Mouse (Mus musculus) kidney, embryonic 16.5 days (tissue): ENCODE measurements around the gene Olfr370. TPM values are rescaled to one million over a fixed set of nuclear protein-coding genes. Genes with fewer than 3 reads are reported as not detected.
"Not testable (repeated sequence)": the region's sequence is repeated elsewhere in the genome, so short reads cannot be mapped to it uniquely, and the experiment has no call there.

Experiments
- ATAC-seq: fragments of 200-750 bp; cut with Nextera tagmentation; 2 replicates; pipeline ENCODE4 v1.8.0; 2017; ENCODE audit warnings: moderate TSS enrichment; ENCODE audit not compliant: low FRiP score, low TSS enrichment
- H3K27ac ChIP-seq: fragments of 300-500 bp; sonication (generic); 2 replicates; pipeline ENCODE4 v1.5.1; 2014; ENCODE audit warnings: low read length
- H3K27me3 ChIP-seq: fragments of 300-500 bp; sonication (generic); 2 replicates; pipeline ENCODE4 v1.6.1; 2014; ENCODE audit warnings: low read length, control low read depth, mixed read lengths; ENCODE audit not compliant: insufficient read depth
- H3K36me3 ChIP-seq: fragments of 300-500 bp; sonication (generic); 2 replicates; pipeline ENCODE4 v1.6.1; 2014; ENCODE audit warnings: low read length, control low read depth, mixed read lengths; ENCODE audit not compliant: insufficient read depth
- H3K4me1 ChIP-seq: fragments of 300-500 bp; sonication (generic); 2 replicates; pipeline ENCODE4 v1.6.1; 2014; ENCODE audit warnings: low read length, control low read depth, mixed read lengths; ENCODE audit not compliant: insufficient read depth
- H3K4me2 ChIP-seq: fragments of 300-500 bp; sonication (generic); replicated peaks from 2 replicates; pipeline ENCODE4 v1.6.1; 2014; ENCODE audit warnings: low read depth, low read length
- H3K4me3 ChIP-seq: fragments of 300-500 bp; sonication (generic); 2 replicates; pipeline ENCODE4 v1.5.1; 2014; ENCODE audit warnings: mild to moderate bottlenecking, low read length
- H3K9ac ChIP-seq: fragments of 300-500 bp; sonication (generic); replicated peaks from 2 replicates; pipeline ENCODE4 v1.6.1; 2014; ENCODE audit warnings: low read length
- H3K9me3 ChIP-seq: fragments of 300-500 bp; sonication (generic); 2 replicates; pipeline ENCODE4 v1.6.1; 2016; ENCODE audit warnings: low read length, control low read depth
- WGBS: fragments of 180-500 bp; shearing (Covaris S2); extraction: QIAGEN DNeasy Blood & Tissue Kit; methylation state at CpG from one replicate; pipeline ENCODE4 v1.1.7; 2014; 5-methylcytosine and 5-hydroxymethylcytosine counted together
- polyA plus RNA-seq: library from polyadenylated mRNA; unstranded; fragments of >200 nt; fragmentation: Nextera tagmentation; extraction: Ambion mirVana; gene quantifications from 2 replicates; pipeline ENCODE4 v1.2.1, GENCODE M21; 2015

Olfr370 gene
- polyA plus RNA-seq, 1 experiment from 2014 or later, result not detected

GRCm38 (mm10) chr8:83567668-83568067 lies 32.1 kb downstream of the Olfr370 start:
- no peak for ATAC-seq
- Histone ChIP-seq H3K36me3 (peaks cover 32% of the 10 kb centered on the region), H3K27me3 (no peaks in the 10 kb centered on the region), H3K9me3 (no peaks in the 10 kb centered on the region), H3K4me1 (peaks cover 18% of the 10 kb centered on the region), H3K9ac (peak overlapping the region; percentile 81), H3K4me3 (peak overlapping the region; percentile 74), H3K4me2 (peak overlapping the region; percentile 85), H3K27ac (no peak overlapping the region)
- WGBS, result 40% methylated on average over 3 of the region's 3 CpGs

GRCm38 (mm10) chr8:83568128-83568527 lies 32.5 kb downstream of the Olfr370 start:
- Histone ChIP-seq H3K4me2 (0 out of 2 replicates have a peak overlapping the region, but pooled peaks have one; percentile 85), H3K4me3 (no peak overlapping the region), H3K27me3 (no peaks in the 10 kb centered on the region), H3K9ac (no peak overlapping the region), H3K4me1 (peaks cover 18% of the 10 kb centered on the region), H3K9me3 (no peaks in the 10 kb centered on the region), H3K27ac (no peak overlapping the region), H3K36me3 (peaks cover 36% of the 10 kb centered on the region)
- 55% methylated on average over 5 of the region's 5 CpGs for WGBS
- ATAC-seq, result no peak

GRCm38 (mm10) chr8:83568755-83569154 lies 33.2 kb downstream of the Olfr370 start:
- Histone ChIP-seq H3K9me3 (no peaks in the 10 kb centered on the region), H3K4me1 (peaks cover 19% of the 10 kb centered on the region), H3K27ac (peak overlapping the region; percentile 7; the same call in 1 of the 2 replicates), H3K4me2 (no peak overlapping the region), H3K9ac (no peak overlapping the region), H3K27me3 (no peaks in the 10 kb centered on the region), H3K36me3 (peaks cover 39% of the 10 kb centered on the region), H3K4me3 (no peak overlapping the region)
- ATAC-seq, result no peak
- 76% methylated on average over 5 of the region's 5 CpGs for whole genome bisulfite sequencing

- ATAC-seq, result no peak
- H3K27ac ChIP-seq, result no peak overlapping the region
- H3K4me1 ChIP-seq, result peaks cover 23% of the 10 kb centered on the region
- no peaks in the 10 kb centered on the region for H3K9me3 ChIP-seq
- no peak overlapping the region for H3K4me3 ChIP-seq
- WGBS, result 77% methylated on average over 4 of the region's 4 CpGs
- H3K9ac ChIP-seq, result no peak overlapping the region
- H3K36me3 ChIP-seq, result peaks cover 39% of the 10 kb centered on the region
- H3K4me2 ChIP-seq, result no peak overlapping the region
- no peaks in the 10 kb centered on the region for H3K27me3 ChIP-seq
These were observed 33.6 kb downstream of the Olfr370 start for GRCm38 (mm10) chr8:83569165-83569564.

GRCm38 (mm10) chr8:83570272-83571000 lies 34.9 kb downstream of the Olfr370 start:
- H3K27me3 ChIP-seq, result no peaks in the 10 kb centered on the region
- no peak overlapping the region for H3K4me2 ChIP-seq
- 79% methylated on average over 15 of the region's 15 CpGs for WGBS
- H3K9ac ChIP-seq, result no peak overlapping the region
- peaks cover 36% of the 10 kb centered on the region for H3K4me1 ChIP-seq
- H3K9me3 ChIP-seq, result no peaks in the 10 kb centered on the region
- H3K36me3 ChIP-seq, result peaks cover 39% of the 10 kb centered on the region
- H3K27ac ChIP-seq, result no peak overlapping the region
- no peak for ATAC-seq
- no peak overlapping the region for H3K4me3 ChIP-seq

- WGBS, result 92% methylated on average over 6 of the region's 7 CpGs
- not testable (repeated sequence) for ATAC-seq
These were observed 35.4 kb downstream of the Olfr370 start for GRCm38 (mm10) chr8:83571001-83571340.

GRCm38 (mm10) chr8:83571791-83572190 lies 36.2 kb downstream of the Olfr370 start:
- 93% methylated on average over 10 of the region's 10 CpGs for WGBS
- Histone ChIP-seq H3K4me2 (no peak overlapping the region), H3K27ac (no peak overlapping the region), H3K36me3 (peaks cover 39% of the 10 kb centered on the region), H3K9me3 (no peaks in the 10 kb centered on the region), H3K27me3 (no peaks in the 10 kb centered on the region), H3K4me3 (no peak overlapping the region), H3K4me1 (peaks cover 46% of the 10 kb centered on the region), H3K9ac (no peak overlapping the region)
- no peak for ATAC-seq

More at GRCm38 (mm10) chr8:83571001-83571340, 35.4 kb downstream of the Olfr370 start:
- not testable (repeated sequence) for H3K4me3 ChIP-seq, H3K9me3 ChIP-seq, H3K27ac ChIP-seq, H3K9ac ChIP-seq, H3K4me2 ChIP-seq, H3K27me3 ChIP-seq
- peaks cover 39% of the 10 kb centered on the region for H3K36me3 ChIP-seq
- H3K4me1 ChIP-seq, result peaks cover 41% of the 10 kb centered on the region

- H3K27ac ChIP-seq, result no peak overlapping the region
- no peak overlapping the region for H3K4me3 ChIP-seq
- H3K27me3 ChIP-seq, result no peaks in the 10 kb centered on the region
- H3K9ac ChIP-seq, result no peak overlapping the region
- no peaks in the 10 kb centered on the region for H3K9me3 ChIP-seq
- peaks cover 49% of the 10 kb centered on the region for H3K4me1 ChIP-seq
- WGBS, result 71% methylated on average over 5 of the region's 5 CpGs
- H3K36me3 ChIP-seq, result peaks cover 39% of the 10 kb centered on the region
- no peak overlapping the region for H3K4me2 ChIP-seq
- no peak for ATAC-seq
These were observed 36.7 kb downstream of the Olfr370 start for GRCm38 (mm10) chr8:83572246-83572812.

GRCm38 (mm10) chr8:83573140-83573875 lies 37.7 kb downstream of the Olfr370 start:
- Histone ChIP-seq H3K4me3 (no peak overlapping the region), H3K4me2 (no peak overlapping the region), H3K9ac (0 out of 2 replicates have a peak overlapping the region, but pooled peaks have one; percentile 8), H3K4me1 (peaks cover 45% of the 10 kb centered on the region), H3K27me3 (no peaks in the 10 kb centered on the region), H3K9me3 (no peaks in the 10 kb centered on the region), H3K36me3 (peaks cover 39% of the 10 kb centered on the region), H3K27ac (no peak overlapping the region)
- 75% methylated on average over 18 of the region's 18 CpGs for WGBS
- ATAC-seq, result no peak
